Mouse (Mus musculus): ENCODE results near the gene Ccdc141. TPM values are rescaled to one million over a fixed set of nuclear protein-coding genes. Genes with fewer than 3 reads are reported as not detected.

The Ccdc141 gene
- polyA plus RNA-seq, 2 experiments: 0.29 to 0.58 TPM

DNA sequence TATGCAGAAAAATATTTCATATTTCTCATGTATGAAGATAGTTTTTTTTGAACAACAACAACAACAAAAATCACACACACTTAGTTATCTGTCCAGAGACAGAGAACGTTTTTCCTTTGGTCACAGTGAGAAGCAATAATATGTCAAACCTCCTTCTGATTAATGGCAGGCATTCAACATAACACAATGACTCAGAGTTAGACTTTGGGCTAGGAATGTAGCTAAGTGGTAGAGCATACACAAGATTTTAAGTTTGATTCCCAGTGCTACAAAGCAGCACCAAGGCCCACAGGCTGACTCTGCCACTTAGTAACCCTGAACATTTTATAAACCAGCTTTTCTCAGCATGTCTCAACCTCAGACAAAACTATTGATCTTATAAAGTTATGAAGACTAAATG is 35.5 kb downstream of the Ccdc141 start:
- Histone ChIP-seq H3K4me3 (ENCODE audit: insufficient read depth in 1 of 2, low read depth in 2 of 2, low read length in 2 of 2) (no peak overlapping the region), H3K27me3 (ENCODE audit: control insufficient read depth, insufficient read depth, low read length) (no peaks in the 10 kb centered on the region), H3K9ac (replicated peaks) (no peak overlapping the region), H3K36me3 (replicated peaks; ENCODE audit: control insufficient read depth, insufficient read depth, low read depth) (no peaks in the 10 kb centered on the region), H3K27ac (no peak overlapping the region), H3K4me1 (replicated peaks; ENCODE audit: control insufficient read depth in 2 of 2, insufficient read depth in 2 of 2, low read length in 1 of 2) (no peaks in the 10 kb centered on the region), H3K9me3 (ENCODE audit: control insufficient read depth, low read length) (no peaks in the 10 kb centered on the region), H3K4me2 (ENCODE audit: low read depth) (no peak overlapping the region)
- WGBS (ENCODE audit: insufficient replicate concordance): 20% methylated on average over 1 of the region's 1 CpGs
- ATAC-seq (ENCODE audit: insufficient read depth): no peak
- no peak for TF ChIP-seq CTCF (IDR thresholded peaks at IDR 0.05; ENCODE audit: low read depth)
- TF ChIP-seq EP300 (IDR thresholded peaks at IDR 0.05; ENCODE audit: low read depth): no peak
- no peak for DNase-seq (ENCODE audit: low read depth in 3 of 3, low spot score in 3 of 3)

DNA sequence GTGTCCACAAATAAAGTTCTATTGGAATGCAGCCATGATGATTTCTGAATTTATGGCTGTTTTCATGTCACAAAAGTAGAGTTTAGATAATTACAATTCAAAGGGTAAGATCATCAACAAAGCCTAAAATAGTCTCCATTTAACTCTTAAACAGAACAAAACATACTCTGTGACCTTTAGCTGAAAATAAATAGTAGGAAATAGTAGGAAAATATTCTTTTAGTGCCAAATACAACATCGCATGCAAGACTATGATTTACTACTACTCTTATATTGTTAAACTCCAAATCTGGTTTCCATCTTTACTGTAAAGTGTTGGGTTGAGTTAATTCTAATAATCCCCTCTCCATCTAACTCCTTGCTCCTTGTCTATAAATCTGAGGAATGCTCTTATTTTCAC is 37.0 kb downstream of the Ccdc141 start:
- WGBS (ENCODE audit: insufficient replicate concordance): 74% methylated on average over 1 of the region's 1 CpGs

DNA sequence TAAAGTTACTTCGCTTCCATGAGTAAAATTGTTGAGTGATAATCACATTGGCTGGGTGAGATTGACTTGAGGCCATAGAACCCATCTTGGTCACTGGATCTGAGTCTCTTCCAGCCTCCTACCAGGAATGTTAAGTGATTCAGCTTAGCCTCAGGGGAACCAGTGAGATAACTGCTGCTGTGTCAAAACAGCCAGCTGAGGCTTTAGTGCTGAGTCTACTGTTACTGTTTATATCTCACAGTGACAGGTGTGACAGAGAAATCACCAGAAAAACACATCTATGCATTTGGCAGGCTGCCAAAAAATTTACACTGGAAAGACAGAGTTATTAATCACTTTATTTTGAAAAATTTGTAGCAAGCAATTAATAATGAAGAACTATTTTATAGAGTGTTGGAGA is 43.5 kb downstream of the Ccdc141 start:
- 66% methylated on average over 1 of the region's 1 CpGs for WGBS (ENCODE audit: insufficient replicate concordance)
- H3K27ac ChIP-seq: no peak overlapping the region
- no peaks in the 10 kb centered on the region for H3K9me3 ChIP-seq (ENCODE audit: control insufficient read depth, low read length)
- TF ChIP-seq EP300 (IDR thresholded peaks at IDR 0.05; ENCODE audit: low read depth) (no peak), CTCF (IDR thresholded peaks at IDR 0.05; ENCODE audit: low read depth) (no peak)
- no peaks in the 10 kb centered on the region for H3K4me1 ChIP-seq (replicated peaks; ENCODE audit: control insufficient read depth in 2 of 2, insufficient read depth in 2 of 2, low read length in 1 of 2)
- H3K27me3 ChIP-seq (ENCODE audit: control insufficient read depth, insufficient read depth, low read length): no peaks in the 10 kb centered on the region
- H3K36me3 ChIP-seq (replicated peaks; ENCODE audit: control insufficient read depth, insufficient read depth, low read depth): no peaks in the 10 kb centered on the region
- no peak overlapping the region for H3K4me2 ChIP-seq (ENCODE audit: low read depth)
- no peak overlapping the region for H3K4me3 ChIP-seq (ENCODE audit: insufficient read depth in 1 of 2, low read depth in 2 of 2, low read length in 2 of 2)
- no peak overlapping the region for H3K9ac ChIP-seq (replicated peaks)
- DNase-seq (ENCODE audit: low read depth in 3 of 3, low spot score in 3 of 3): no peak
- ATAC-seq (ENCODE audit: insufficient read depth): no peak

More for the DNA sequence above, 37.0 kb downstream of the Ccdc141 start:
- ATAC-seq (ENCODE audit: insufficient read depth): no peak
- no peak overlapping the region for H3K4me2 ChIP-seq (ENCODE audit: low read depth)
- DNase-seq (ENCODE audit: low read depth in 3 of 3, low spot score in 3 of 3): no peak
- TF ChIP-seq CTCF (IDR thresholded peaks at IDR 0.05; ENCODE audit: low read depth) (no peak), EP300 (IDR thresholded peaks at IDR 0.05; ENCODE audit: low read depth) (no peak)
- no peaks in the 10 kb centered on the region for H3K4me1 ChIP-seq (replicated peaks; ENCODE audit: control insufficient read depth in 2 of 2, insufficient read depth in 2 of 2, low read length in 1 of 2)
- no peak overlapping the region for H3K27ac ChIP-seq
- H3K4me3 ChIP-seq (ENCODE audit: insufficient read depth in 1 of 2, low read depth in 2 of 2, low read length in 2 of 2): no peak overlapping the region
- H3K36me3 ChIP-seq (replicated peaks; ENCODE audit: control insufficient read depth, insufficient read depth, low read depth): no peaks in the 10 kb centered on the region
- H3K27me3 ChIP-seq (ENCODE audit: control insufficient read depth, insufficient read depth, low read length): no peaks in the 10 kb centered on the region
- H3K9me3 ChIP-seq (ENCODE audit: control insufficient read depth, low read length): no peaks in the 10 kb centered on the region
- no peak overlapping the region for H3K9ac ChIP-seq (replicated peaks)

DNA sequence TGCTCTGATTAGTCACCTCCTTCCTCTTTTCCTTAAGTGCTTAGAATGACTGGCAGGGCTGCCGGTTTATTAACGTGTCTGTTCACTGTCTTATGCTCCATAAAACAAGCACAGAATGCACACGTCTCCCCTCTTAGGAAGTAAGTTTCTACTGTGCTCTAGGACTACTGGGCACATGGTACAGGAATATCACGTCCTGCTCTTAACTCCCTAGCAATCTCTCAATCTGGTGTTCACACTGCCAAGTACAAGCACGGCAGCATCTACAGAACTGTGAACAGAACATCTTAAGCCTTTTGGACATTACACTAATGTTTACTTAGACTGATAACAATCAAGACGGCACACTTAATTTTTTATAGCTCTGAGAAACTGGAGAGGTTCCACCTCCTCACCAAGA is 52.3 kb downstream of the Ccdc141 start:
- no peak for DNase-seq (ENCODE audit: low read depth in 3 of 3, low spot score in 3 of 3)

DNA sequence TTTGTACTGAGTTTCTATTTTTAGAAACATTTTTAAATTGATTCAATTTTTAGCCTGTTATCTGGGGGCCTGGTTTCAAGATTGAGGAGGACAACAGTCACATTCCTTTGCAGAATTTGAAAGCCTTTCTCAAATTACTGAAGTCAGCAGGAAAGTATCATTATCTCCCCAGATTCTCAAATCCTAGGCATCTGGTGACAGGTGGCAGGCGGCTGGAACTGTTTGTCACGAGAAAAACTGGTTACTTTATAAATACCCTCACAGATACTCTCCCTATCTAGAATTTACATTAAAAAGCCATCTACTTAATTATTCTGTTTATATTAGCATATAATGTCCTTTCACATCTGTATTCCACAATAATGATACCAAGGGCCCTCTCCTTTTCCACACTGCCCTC is 56.1 kb downstream of the Ccdc141 start:
- 60% methylated on average over 2 of the region's 2 CpGs for WGBS (ENCODE audit: insufficient replicate concordance)
- no peaks in the 10 kb centered on the region for H3K27me3 ChIP-seq (ENCODE audit: control insufficient read depth, insufficient read depth, low read length)
- no peak overlapping the region for H3K27ac ChIP-seq
- no peak overlapping the region for H3K4me2 ChIP-seq (ENCODE audit: low read depth)
- no peaks in the 10 kb centered on the region for H3K36me3 ChIP-seq (replicated peaks; ENCODE audit: control insufficient read depth, insufficient read depth, low read depth)
- TF ChIP-seq CTCF (IDR thresholded peaks at IDR 0.05; ENCODE audit: low read depth) (no peak), EP300 (IDR thresholded peaks at IDR 0.05; ENCODE audit: low read depth) (no peak)
- H3K9me3 ChIP-seq (ENCODE audit: control insufficient read depth, low read length): no peaks in the 10 kb centered on the region
- H3K4me3 ChIP-seq (ENCODE audit: insufficient read depth in 1 of 2, low read depth in 2 of 2, low read length in 2 of 2): no peak overlapping the region
- no peaks in the 10 kb centered on the region for H3K4me1 ChIP-seq (replicated peaks; ENCODE audit: control insufficient read depth in 2 of 2, insufficient read depth in 2 of 2, low read length in 1 of 2)
- ATAC-seq (ENCODE audit: insufficient read depth) (no peak), DNase-seq (ENCODE audit: low read depth in 3 of 3, low spot score in 3 of 3) (no peak)
- H3K9ac ChIP-seq (replicated peaks): no peak overlapping the region

More for the DNA sequence above, 52.3 kb downstream of the Ccdc141 start:
- H3K36me3 ChIP-seq (replicated peaks; ENCODE audit: control insufficient read depth, insufficient read depth, low read depth): no peaks in the 10 kb centered on the region
- H3K27ac ChIP-seq: no peak overlapping the region
- no peak for ATAC-seq (ENCODE audit: insufficient read depth)
- H3K4me3 ChIP-seq (ENCODE audit: insufficient read depth in 1 of 2, low read depth in 2 of 2, low read length in 2 of 2): no peak overlapping the region
- no peaks in the 10 kb centered on the region for H3K27me3 ChIP-seq (ENCODE audit: control insufficient read depth, insufficient read depth, low read length)
- no peaks in the 10 kb centered on the region for H3K4me1 ChIP-seq (replicated peaks; ENCODE audit: control insufficient read depth in 2 of 2, insufficient read depth in 2 of 2, low read length in 1 of 2)
- no peak overlapping the region for H3K4me2 ChIP-seq (ENCODE audit: low read depth)
- H3K9ac ChIP-seq (replicated peaks): no peak overlapping the region
- H3K9me3 ChIP-seq (ENCODE audit: control insufficient read depth, low read length): no peaks in the 10 kb centered on the region
- TF ChIP-seq CTCF (IDR thresholded peaks at IDR 0.05; ENCODE audit: low read depth): no peak
- no peak for TF ChIP-seq EP300 (IDR thresholded peaks at IDR 0.05; ENCODE audit: low read depth)
- 36% methylated on average over 6 of the region's 6 CpGs for WGBS (ENCODE audit: insufficient replicate concordance)
